Mouse (Mus musculus): ENCODE measurements around the gene Zap70.

GRCm38 (mm10) chr1:36739231-36739630 is 22.4 kb upstream of the Zap70 start:
- TF ChIP-seq CTCF (IDR thresholded peaks at IDR 0.05; ENCODE audit: borderline replicate concordance, insufficient read depth, low read length) = no peak
- TF ChIP-seq POLR2A (IDR thresholded peaks at IDR 0.05; ENCODE audit: low read depth, low read length) = no peak

Data from embryonic fibroblast, embryonic 13.5 days (primary cell).